Mouse (Mus musculus) adrenal gland, postnatal 14 days (tissue): ENCODE results near the gene Il4ra. TPM values are rescaled to one million over a fixed set of nuclear protein-coding genes. Genes with fewer than 3 reads are reported as not detected.
A peak's percentile ranks its signal among the peaks of the same experiment; 100 is the strongest.

ENCODE experiments used
- DNase-seq: peaks from one replicate; pipeline ENCODE4 v3.0.0; 2021; ENCODE audit warnings: mixed read lengths
- total RNA-seq: library from RNA; stranded (reverse); gene quantifications from 2 replicates; pipeline ENCODE4 v1.2.3, GENCODE M21; 2021

Gene Il4ra
- total RNA-seq, 1 experiment from 2014 or later = 51.5 TPM

- peak; percentile 50 for DNase-seq
Observed at GRCm38 (mm10) chr7:125572737-125573136, 20.8 kb downstream of the Il4ra start.

GRCm38 (mm10) chr7:125573849-125574248 is 21.9 kb downstream of the Il4ra start:
- no peak for DNase-seq

- DNase-seq = no peak
Observed at GRCm38 (mm10) chr7:125574832-125575231, 22.9 kb downstream of the Il4ra start.

- DNase-seq = peak; percentile 54
Observed at GRCm38 (mm10) chr7:125575738-125576540, 24.0 kb downstream of the Il4ra start.

- DNase-seq = peak; percentile 89
Observed at GRCm38 (mm10) chr7:125576982-125577381, 25.1 kb downstream of the Il4ra start.

GRCm38 (mm10) chr7:125577486-125578088 is 25.7 kb downstream of the Il4ra start:
- peak; percentile 56 for DNase-seq

GRCm38 (mm10) chr7:125578106-125578505 is 26.2 kb downstream of the Il4ra start:
- DNase-seq = no peak

GRCm38 (mm10) chr7:125579545-125580219 is 27.8 kb downstream of the Il4ra start:
- no peak for DNase-seq

GRCm38 (mm10) chr7:125580220-125580549 is 28.3 kb downstream of the Il4ra start:
- DNase-seq = no peak

GRCm38 (mm10) chr7:125580625-125581316 is 28.9 kb downstream of the Il4ra start:
- no peak for DNase-seq

- peak; percentile 94 for DNase-seq
Observed at GRCm38 (mm10) chr7:125581317-125581672, 29.4 kb downstream of the Il4ra start.

GRCm38 (mm10) chr7:125583325-125584004 is 31.5 kb downstream of the Il4ra start:
- DNase-seq = no peak

- no peak for DNase-seq
Observed at GRCm38 (mm10) chr7:125584005-125584369, 32.1 kb downstream of the Il4ra start.

- no peak for DNase-seq
Observed at GRCm38 (mm10) chr7:125586355-125586754, 34.4 kb downstream of the Il4ra start.

- no peak for DNase-seq
Observed at GRCm38 (mm10) chr7:125588721-125589120, 36.8 kb downstream of the Il4ra start.

GRCm38 (mm10) chr7:125589896-125590295 is 38.0 kb downstream of the Il4ra start:
- DNase-seq = no peak

GRCm38 (mm10) chr7:125593831-125594230 is 41.9 kb downstream of the Il4ra start:
- no peak for DNase-seq

GRCm38 (mm10) chr7:125596406-125596805 is 44.5 kb downstream of the Il4ra start:
- no peak for DNase-seq

- no peak for DNase-seq
Observed at GRCm38 (mm10) chr7:125597083-125597482, 45.2 kb downstream of the Il4ra start.

- DNase-seq = no peak
Observed at GRCm38 (mm10) chr7:125597516-125598347, 45.8 kb downstream of the Il4ra start.

- no peak for DNase-seq
Observed at GRCm38 (mm10) chr7:125599373-125599973, 47.6 kb downstream of the Il4ra start.
